Mouse (Mus musculus) myocyte (in vitro differentiated cells): Measurements from ENCODE around the gene Olfr49.

Experiments used
- E2F4 ChIP-seq: IDR thresholded peaks from one replicate; pipeline ENCODE4 v1.6.1; 2011; ENCODE audit warnings: mild to moderate bottlenecking, control low read depth, moderate library complexity; ENCODE audit not compliant: insufficient read depth
- MAX ChIP-seq: IDR thresholded peaks from one replicate; pipeline ENCODE4 v1.6.1; 2011; ENCODE audit warnings: low read depth, mild to moderate bottlenecking, control low read depth
- MYOD1 ChIP-seq, 3 experiments: IDR thresholded peaks; one replicate each; pipeline ENCODE4 v1.6.1; 2011; ENCODE audit warnings: control low read depth in 2 of 3, low read depth in 2 of 3, mild to moderate bottlenecking in 2 of 3, moderate library complexity in 1 of 3; ENCODE audit not compliant: insufficient read length in 2 of 3, control insufficient read depth in 1 of 3
- POLR2A ChIP-seq: IDR thresholded peaks from one replicate; pipeline ENCODE4 v1.6.1; 2011; ENCODE audit warnings: low read depth, mild to moderate bottlenecking, control low read depth, moderate library complexity; ENCODE audit not compliant: insufficient read length
- POLR2AphosphoS2 ChIP-seq: IDR thresholded peaks from one replicate; pipeline ENCODE4 v1.6.1; 2011; ENCODE audit warnings: low read depth, control low read depth; ENCODE audit not compliant: insufficient read length
- USF1 ChIP-seq: IDR thresholded peaks from one replicate; pipeline ENCODE4 v1.6.1; 2011; ENCODE audit warnings: low read depth, mild to moderate bottlenecking, control low read depth, moderate library complexity

- TF ChIP-seq MAX = no peak
- TF ChIP-seq POLR2A = no peak
- no peak for TF ChIP-seq USF1
- no peak for TF ChIP-seq E2F4
- TF ChIP-seq POLR2AphosphoS2 = no peak
- TF ChIP-seq MYOD1 (IDR thresholded peaks at IDR 0.05; ENCODE audit: control insufficient read depth in 1 of 3, insufficient read length in 2 of 3, low read depth in 2 of 3) = no peak
Measured at GRCm38 (mm10) chr14:54232811-54233558, 51.8 kb downstream of the Olfr49 start.
